Mouse (Mus musculus): Measurements from ENCODE around the gene 9930111J21Rik1.
"Not testable (repeated sequence)": the region's sequence is repeated elsewhere in the genome, so short reads cannot be mapped to it uniquely, and the experiment has no call there.

The 9930111J21Rik1 gene

GRCm38 (mm10) chr11:48913611-48914010 is 65.6 kb downstream of the 9930111J21Rik1 start:
- DNase-seq, result no peak

GRCm38 (mm10) chr11:48908459-48908858 is 70.7 kb downstream of the 9930111J21Rik1 start:
- no peak for DNase-seq

GRCm38 (mm10) chr11:48902021-48902420 is 77.2 kb downstream of the 9930111J21Rik1 start, which contains the start of gene Gm5431:
Gene Gm5431 (minus strand): TSS chr11:48902214.
- DNase-seq, result no peak

- DNase-seq, result not testable (repeated sequence)
These were observed 77.6 kb downstream of the 9930111J21Rik1 start for GRCm38 (mm10) chr11:48901567-48901930.

GRCm38 (mm10) chr11:48900654-48901566 is 78.3 kb downstream of the 9930111J21Rik1 start:
- DNase-seq, result not testable (repeated sequence)

GRCm38 (mm10) chr11:48898812-48899431 is 80.3 kb downstream of the 9930111J21Rik1 start:
- no peak for DNase-seq

All from right cerebral cortex, postnatal 14 days (tissue).